Mouse (Mus musculus) erythroblast, adult 5-6 weeks (primary cell): ENCODE data around the gene Dexi. TPM values are rescaled to one million over a fixed set of nuclear protein-coding genes. Genes with fewer than 3 reads are reported as not detected.

Source experiments
- ATAC-seq: replicated peaks from 2 replicates; pipeline ENCODE4 v1.8.0; 2016; ENCODE audit warnings: moderate number of reproducible peaks, mild to moderate bottlenecking, moderate TSS enrichment, inconsistent platforms; ENCODE audit not compliant: poor library complexity, low FRiP score, severe bottlenecking
- total RNA-seq, 2 experiments: library from RNA; stranded (forward) in 1 of 2; stranded (reverse) in 1 of 2; fragments of 150-400 nt in 1 of 2; fragments of 200-764, 138-1000 nt in 1 of 2; gene quantifications; 2 replicates each; pipeline versions ENCODE4 v1.2.3 to v1.2.4; 2015 to 2017; ENCODE audit warnings: low replicate concordance in 2 of 2

Dexi gene
- total RNA-seq, 2 experiments from 2014 or later: not detected

- no peak for ATAC-seq
Observed at GRCm38 (mm10) chr16:10542266-10542665, 588 bp downstream of the Dexi start.

GRCm38 (mm10) chr16:10541598-10541930 lies 1.3 kb downstream of the Dexi start:
- ATAC-seq: no peak

GRCm38 (mm10) chr16:10540763-10541597 lies 1.9 kb downstream of the Dexi start:
- ATAC-seq: no peak

- no peak for ATAC-seq
Observed at GRCm38 (mm10) chr16:10536961-10537360, 5.9 kb downstream of the Dexi start.

- no peak for ATAC-seq
Observed at GRCm38 (mm10) chr16:10536323-10536722, 6.5 kb downstream of the Dexi start.

- no peak for ATAC-seq
Observed at GRCm38 (mm10) chr16:10534567-10534966, 8.3 kb downstream of the Dexi start.

- ATAC-seq: no peak
Observed at GRCm38 (mm10) chr16:10533781-10534180, 9.1 kb downstream of the Dexi start.

GRCm38 (mm10) chr16:10530179-10530578 lies 12.7 kb downstream of the Dexi start:
- no peak for ATAC-seq

GRCm38 (mm10) chr16:10528382-10528781 lies 14.5 kb downstream of the Dexi start:
- ATAC-seq: no peak

- no peak for ATAC-seq
Observed at GRCm38 (mm10) chr16:10527046-10527644, 15.7 kb downstream of the Dexi start.

GRCm38 (mm10) chr16:10525610-10525980 lies 17.3 kb downstream of the Dexi start:
- no peak for ATAC-seq

- no peak for ATAC-seq
Observed at GRCm38 (mm10) chr16:10524866-10525609, 17.8 kb downstream of the Dexi start.

- ATAC-seq: no peak
Observed at GRCm38 (mm10) chr16:10523650-10524049, 19.2 kb downstream of the Dexi start.

- ATAC-seq: no peak
Observed at GRCm38 (mm10) chr16:10522811-10523210, 20.0 kb downstream of the Dexi start.

GRCm38 (mm10) chr16:10520908-10521614 lies 21.8 kb downstream of the Dexi start:
- ATAC-seq: peak; percentile 61

GRCm38 (mm10) chr16:10518030-10518429 lies 24.8 kb downstream of the Dexi start:
- ATAC-seq: no peak

GRCm38 (mm10) chr16:10515953-10516572 lies 26.8 kb downstream of the Dexi start:
- ATAC-seq: no peak

GRCm38 (mm10) chr16:10511134-10511520 lies 31.7 kb downstream of the Dexi start:
- no peak for ATAC-seq

- no peak for ATAC-seq
Observed at GRCm38 (mm10) chr16:10510477-10511133, 32.2 kb downstream of the Dexi start.
